Mouse (Mus musculus): ENCODE data around the gene Pced1a. TPM values are rescaled to one million over a fixed set of nuclear protein-coding genes. Genes with fewer than 3 reads are reported as not detected.

Pced1a gene
- 8.9 and 12.0 TPM in 2 replicates for polyA plus RNA-seq (2014; fragmentation: Nextera tagmentation; extraction: Ambion mirVana)

DNA sequence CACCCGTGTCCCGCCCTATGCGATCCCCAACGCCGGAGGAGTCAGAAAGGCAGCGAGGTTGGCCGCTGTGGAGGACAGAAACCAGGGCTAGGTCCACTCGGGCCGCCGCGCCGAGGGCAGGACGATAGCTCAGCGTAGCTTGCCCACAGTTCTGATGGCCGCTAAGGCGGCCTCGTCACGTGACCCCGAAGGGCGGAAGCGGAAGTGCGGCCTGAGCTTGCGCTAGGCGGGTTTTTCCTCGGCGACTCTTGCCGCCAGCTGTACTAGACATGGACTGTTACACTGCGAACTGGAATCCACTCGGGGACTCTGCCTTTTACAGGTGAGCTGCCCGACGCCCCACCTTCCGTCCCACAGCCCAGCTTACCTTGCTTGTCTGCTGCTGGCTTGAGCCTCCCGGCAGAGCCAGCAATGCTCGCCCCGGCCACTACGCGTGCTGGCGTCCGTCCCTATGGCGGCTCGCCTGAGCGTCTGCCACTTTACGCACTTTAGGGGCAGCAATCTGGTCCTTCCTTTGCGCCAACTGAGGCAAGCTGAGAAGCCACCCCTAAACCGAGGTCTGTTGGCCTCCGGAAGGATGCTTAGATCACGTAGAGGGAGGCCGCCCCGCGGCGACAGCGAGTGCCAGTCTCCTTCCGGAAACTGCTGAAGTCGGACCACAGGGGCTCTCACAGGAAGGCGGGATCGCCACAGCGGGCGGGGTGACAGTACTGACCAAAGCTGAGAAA, at the start of gene Pced1a, which contains the start of gene Vps16:
Gene Pced1a (minus strand): TSS at position 576 of the 728 bp plus-strand sequence.
Gene Vps16 (plus strand): TSS at position 214 of the 728 bp plus-strand sequence.
- under 1% methylated on average over 58 of the region's 58 CpGs for WGBS

DNA sequence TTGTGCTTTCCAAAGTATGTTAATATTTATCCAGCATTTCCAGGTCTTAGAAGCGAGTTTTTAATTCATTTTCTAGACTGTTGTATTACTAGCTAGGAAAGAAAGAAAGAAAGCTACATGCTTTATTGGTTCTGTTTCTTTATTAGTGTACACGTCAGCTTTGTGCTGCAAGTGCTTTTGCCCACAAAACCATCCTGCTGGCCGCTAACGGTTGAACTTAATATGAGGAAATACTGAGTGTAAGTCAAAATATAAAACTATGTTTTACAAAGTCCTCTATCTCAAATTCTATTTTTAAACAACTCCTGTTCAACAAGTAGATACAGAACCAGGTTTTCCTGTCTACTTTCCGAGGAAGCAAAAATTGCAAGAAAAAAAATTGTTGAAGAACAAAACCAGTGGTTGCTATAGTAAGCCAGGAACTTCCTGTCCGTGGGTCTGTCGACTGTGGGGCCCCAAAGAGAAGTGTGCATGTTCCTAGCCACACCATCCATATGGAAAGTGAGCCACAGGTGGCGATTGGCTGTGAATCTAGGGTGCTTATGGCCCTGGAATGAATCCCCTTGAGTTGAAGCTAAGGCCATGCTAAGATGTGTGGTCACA, 48.5 kb upstream of the Pced1a start:
- no peak overlapping the region for H3K9ac ChIP-seq (ENCODE audit: low read length)
- H3K9me3 ChIP-seq (replicated peaks; ENCODE audit: control insufficient read depth, low read length), result no peaks in the 10 kb centered on the region
- WGBS, result 77% methylated on average over 8 of the region's 8 CpGs
- DNase-seq (ENCODE audit: low spot score) (no peak), ATAC-seq (no peak)
- H3K27me3 ChIP-seq (replicated peaks; ENCODE audit: control insufficient read depth, insufficient read depth, low read length), result no peaks in the 10 kb centered on the region
- no peak overlapping the region for H3K4me2 ChIP-seq (ENCODE audit: low read length)
- H3K4me3 ChIP-seq (ENCODE audit: low read depth, low read length), result no peak overlapping the region
- no peaks in the 10 kb centered on the region for H3K36me3 ChIP-seq (ENCODE audit: control insufficient read depth, insufficient read depth, low read length)
- H3K27ac ChIP-seq (ENCODE audit: low read depth, low read length), result no peak overlapping the region
- peaks cover 27% of the 10 kb centered on the region for H3K4me1 ChIP-seq (ENCODE audit: control insufficient read depth, insufficient read depth, low read length)

More for the DNA sequence above, at the start of gene Pced1a, which contains the start of gene Vps16:
- Histone ChIP-seq H3K4me1 (ENCODE audit: control insufficient read depth, insufficient read depth, low read length) (peaks cover 10% of the 10 kb centered on the region), H3K36me3 (ENCODE audit: control insufficient read depth, insufficient read depth, low read length) (0 out of 2 replicates have a peak, but pooled peaks cover 3% of the 10 kb centered on the region), H3K4me3 (ENCODE audit: low read depth, low read length) (peak within 1 kb of the TSS; percentile 76), H3K27ac (ENCODE audit: low read depth, low read length) (peak within 1 kb of the TSS; percentile 89), H3K27me3 (replicated peaks; ENCODE audit: control insufficient read depth, insufficient read depth, low read length) (no peaks in the 10 kb centered on the region), H3K9me3 (replicated peaks; ENCODE audit: control insufficient read depth, low read length) (no peaks in the 10 kb centered on the region), H3K4me2 (ENCODE audit: low read length) (peak within 1 kb of the TSS; percentile 90), H3K9ac (ENCODE audit: low read length) (peak within 1 kb of the TSS; percentile 86)
- DNase-seq (ENCODE audit: low spot score), result peak; percentile 97
- ATAC-seq, result peak; percentile 97

DNA sequence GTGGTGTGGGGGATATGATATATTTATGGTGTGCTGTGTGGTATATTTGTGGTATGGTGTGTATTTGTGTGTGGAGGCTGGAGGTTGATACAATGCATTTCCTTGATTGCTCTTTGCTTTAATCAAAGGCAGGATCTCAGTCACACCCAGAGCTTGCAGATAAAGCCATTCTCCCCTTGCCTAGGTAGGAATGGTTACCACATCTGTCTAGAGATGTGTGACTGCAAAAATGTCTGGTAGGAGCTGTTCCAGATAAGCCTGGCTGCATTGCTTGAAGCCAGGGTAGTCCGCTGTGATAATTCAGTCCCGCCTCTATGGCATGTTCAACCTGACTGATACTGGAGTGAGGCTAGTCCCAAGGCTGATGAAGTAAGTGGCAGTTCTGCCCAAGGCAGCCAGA, 45.4 kb upstream of the Pced1a start:
- H3K4me1 ChIP-seq (ENCODE audit: control insufficient read depth, insufficient read depth, low read length), result peaks cover 23% of the 10 kb centered on the region
- H3K9me3 ChIP-seq (replicated peaks; ENCODE audit: control insufficient read depth, low read length), result no peaks in the 10 kb centered on the region
- no peaks in the 10 kb centered on the region for H3K36me3 ChIP-seq (ENCODE audit: control insufficient read depth, insufficient read depth, low read length)
- H3K27ac ChIP-seq (ENCODE audit: low read depth, low read length), result peak overlapping the region; percentile 78
- no peak overlapping the region for H3K4me3 ChIP-seq (ENCODE audit: low read depth, low read length)
- ATAC-seq, result peak; percentile 22; the same call in 1 of the 2 replicates
- no peak for DNase-seq (ENCODE audit: low spot score)
- H3K4me2 ChIP-seq (ENCODE audit: low read length), result no peak overlapping the region
- H3K27me3 ChIP-seq (replicated peaks; ENCODE audit: control insufficient read depth, insufficient read depth, low read length), result no peaks in the 10 kb centered on the region
- no peak overlapping the region for H3K9ac ChIP-seq (ENCODE audit: low read length)
- 52% methylated on average over 2 of the region's 2 CpGs for WGBS

DNA sequence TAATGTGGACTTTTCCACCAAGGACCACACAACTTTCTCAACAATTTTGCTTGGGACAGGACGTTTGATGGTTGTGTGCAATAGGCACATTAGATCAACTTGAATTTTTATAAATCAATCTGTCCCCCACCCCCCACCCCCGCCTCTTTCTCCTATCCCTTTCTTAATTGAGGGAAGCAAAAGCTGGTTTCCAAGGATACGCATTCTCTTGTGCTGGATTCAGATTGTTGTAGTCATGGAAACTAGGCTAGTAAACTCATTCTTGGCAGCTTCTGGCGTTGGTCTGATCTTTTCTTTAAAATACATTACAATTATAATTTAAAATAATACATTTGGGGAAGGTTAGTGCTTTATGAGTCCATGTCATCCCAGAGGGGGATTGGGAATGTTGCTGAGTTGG, 44.9 kb upstream of the Pced1a start:
- no peaks in the 10 kb centered on the region for H3K27me3 ChIP-seq (replicated peaks; ENCODE audit: control insufficient read depth, insufficient read depth, low read length)
- H3K4me1 ChIP-seq (ENCODE audit: control insufficient read depth, insufficient read depth, low read length), result peaks cover 23% of the 10 kb centered on the region
- H3K4me3 ChIP-seq (ENCODE audit: low read depth, low read length), result no peak overlapping the region
- 4% methylated on average over 4 of the region's 4 CpGs for WGBS
- H3K27ac ChIP-seq (ENCODE audit: low read depth, low read length), result peak overlapping the region; percentile 78; the same call in 1 of the 2 replicates
- H3K36me3 ChIP-seq (ENCODE audit: control insufficient read depth, insufficient read depth, low read length), result no peaks in the 10 kb centered on the region
- ATAC-seq (peak; percentile 81), DNase-seq (ENCODE audit: low spot score) (peak; percentile 91)
- 0 out of 2 replicates have a peak overlapping the region, but pooled peaks have one; percentile 20 for H3K4me2 ChIP-seq (ENCODE audit: low read length)
- H3K9ac ChIP-seq (ENCODE audit: low read length), result no peak overlapping the region
- no peaks in the 10 kb centered on the region for H3K9me3 ChIP-seq (replicated peaks; ENCODE audit: control insufficient read depth, low read length)

DNA sequence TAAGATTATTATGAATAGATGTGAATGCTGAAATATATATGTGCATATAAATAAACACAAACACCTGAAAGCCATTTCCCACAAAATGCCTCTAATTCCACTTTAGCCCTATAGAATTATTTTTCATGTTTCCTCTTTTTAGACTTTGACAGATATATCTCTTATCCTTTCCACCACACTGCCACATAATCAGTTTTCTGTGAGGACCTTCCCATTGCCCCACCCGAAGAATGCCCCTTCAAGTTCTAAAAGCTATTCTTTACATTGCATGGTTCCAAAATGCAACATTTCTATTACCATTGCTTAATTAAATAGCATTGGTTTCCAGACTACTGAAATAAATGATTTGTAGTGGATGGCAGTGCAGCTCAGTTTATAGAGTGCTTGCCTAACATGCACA, 41.9 kb upstream of the Pced1a start:
- Histone ChIP-seq H3K4me2 (ENCODE audit: low read length) (no peak overlapping the region), H3K4me3 (ENCODE audit: low read depth, low read length) (no peak overlapping the region), H3K27me3 (replicated peaks; ENCODE audit: control insufficient read depth, insufficient read depth, low read length) (no peaks in the 10 kb centered on the region), H3K27ac (ENCODE audit: low read depth, low read length) (no peak overlapping the region), H3K4me1 (ENCODE audit: control insufficient read depth, insufficient read depth, low read length) (peaks cover 23% of the 10 kb centered on the region), H3K9ac (ENCODE audit: low read length) (no peak overlapping the region), H3K9me3 (replicated peaks; ENCODE audit: control insufficient read depth, low read length) (no peaks in the 10 kb centered on the region), H3K36me3 (ENCODE audit: control insufficient read depth, insufficient read depth, low read length) (no peaks in the 10 kb centered on the region)
- WGBS, result 91% methylated on average over 1 of the region's 1 CpGs
- no peak for DNase-seq (ENCODE audit: low spot score)
- ATAC-seq, result no peak

DNA sequence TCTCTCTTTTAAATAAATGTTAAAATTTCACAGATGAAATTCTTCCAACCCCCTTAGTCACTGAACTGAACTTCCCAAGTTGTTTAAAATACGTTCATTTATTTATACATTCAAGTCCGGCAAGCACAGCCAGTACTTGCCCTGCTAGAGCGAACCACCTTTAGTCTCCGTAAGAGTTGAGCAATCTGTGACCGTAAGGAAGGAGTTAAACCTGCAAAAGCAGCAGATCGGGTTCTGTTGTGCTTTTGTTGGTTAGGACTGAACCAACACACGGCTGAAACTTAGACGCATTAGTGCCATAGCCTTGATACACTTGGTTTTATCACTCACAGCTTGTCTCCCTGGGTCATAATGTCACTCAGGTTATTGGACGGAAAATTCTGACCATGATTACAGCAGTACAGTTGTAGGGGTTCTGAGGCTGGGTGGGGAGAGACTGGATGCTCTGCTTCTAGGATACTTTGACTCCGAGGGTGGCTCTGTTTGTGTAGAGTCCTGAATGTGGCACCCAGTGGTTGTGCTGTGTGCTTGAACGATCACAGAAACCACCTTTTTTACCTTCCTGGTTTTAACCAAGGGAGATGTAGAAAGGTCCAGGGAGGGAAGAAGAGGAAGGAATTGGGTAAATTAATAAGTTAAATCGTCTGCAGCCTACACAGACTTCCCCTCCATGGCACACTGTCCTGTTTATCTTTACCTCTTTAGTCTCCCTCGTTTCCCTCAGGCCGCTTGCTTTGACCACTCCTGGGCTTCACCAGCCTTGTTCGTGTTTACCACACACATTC, 37.0 kb upstream of the Pced1a start:
- Histone ChIP-seq H3K27me3 (replicated peaks; ENCODE audit: control insufficient read depth, insufficient read depth, low read length) (no peaks in the 10 kb centered on the region), H3K9me3 (replicated peaks; ENCODE audit: control insufficient read depth, low read length) (no peaks in the 10 kb centered on the region), H3K36me3 (ENCODE audit: control insufficient read depth, insufficient read depth, low read length) (no peaks in the 10 kb centered on the region), H3K4me3 (ENCODE audit: low read depth, low read length) (no peak overlapping the region), H3K9ac (ENCODE audit: low read length) (no peak overlapping the region), H3K4me1 (ENCODE audit: control insufficient read depth, insufficient read depth, low read length) (no peaks in the 10 kb centered on the region), H3K27ac (ENCODE audit: low read depth, low read length) (no peak overlapping the region), H3K4me2 (ENCODE audit: low read length) (no peak overlapping the region)
- DNase-seq (ENCODE audit: low spot score) (no peak), ATAC-seq (no peak)
- 74% methylated on average over 15 of the region's 15 CpGs for WGBS

DNA sequence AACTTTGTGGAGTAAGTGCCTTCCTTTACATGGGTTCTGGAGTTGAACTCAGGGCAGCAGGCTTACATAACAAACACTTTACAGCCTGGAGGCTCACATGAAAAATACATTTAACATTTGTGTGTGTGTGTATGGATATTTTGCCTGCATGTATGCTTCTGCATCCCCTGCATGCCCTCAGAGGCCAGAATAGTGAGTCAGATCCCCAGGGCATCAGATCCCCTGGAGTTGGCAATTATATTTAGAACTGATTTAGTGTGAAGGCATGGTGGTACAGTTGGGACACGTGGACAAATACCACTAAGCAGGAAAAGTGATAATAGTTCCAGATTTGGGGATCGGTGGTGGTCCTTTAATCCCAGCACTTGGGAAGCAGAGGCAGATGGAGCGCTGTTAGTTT, 35.1 kb upstream of the Pced1a start:
- no peaks in the 10 kb centered on the region for H3K9me3 ChIP-seq (replicated peaks; ENCODE audit: control insufficient read depth, low read length)
- DNase-seq (ENCODE audit: low spot score), result no peak
- H3K27me3 ChIP-seq (replicated peaks; ENCODE audit: control insufficient read depth, insufficient read depth, low read length), result no peaks in the 10 kb centered on the region
- H3K4me3 ChIP-seq (ENCODE audit: low read depth, low read length), result no peak overlapping the region
- H3K9ac ChIP-seq (ENCODE audit: low read length), result no peak overlapping the region
- H3K36me3 ChIP-seq (ENCODE audit: control insufficient read depth, insufficient read depth, low read length), result no peaks in the 10 kb centered on the region
- 86% methylated on average over 3 of the region's 3 CpGs for WGBS
- H3K27ac ChIP-seq (ENCODE audit: low read depth, low read length), result no peak overlapping the region
- no peak overlapping the region for H3K4me2 ChIP-seq (ENCODE audit: low read length)
- no peak for ATAC-seq
- no peaks in the 10 kb centered on the region for H3K4me1 ChIP-seq (ENCODE audit: control insufficient read depth, insufficient read depth, low read length)

DNA sequence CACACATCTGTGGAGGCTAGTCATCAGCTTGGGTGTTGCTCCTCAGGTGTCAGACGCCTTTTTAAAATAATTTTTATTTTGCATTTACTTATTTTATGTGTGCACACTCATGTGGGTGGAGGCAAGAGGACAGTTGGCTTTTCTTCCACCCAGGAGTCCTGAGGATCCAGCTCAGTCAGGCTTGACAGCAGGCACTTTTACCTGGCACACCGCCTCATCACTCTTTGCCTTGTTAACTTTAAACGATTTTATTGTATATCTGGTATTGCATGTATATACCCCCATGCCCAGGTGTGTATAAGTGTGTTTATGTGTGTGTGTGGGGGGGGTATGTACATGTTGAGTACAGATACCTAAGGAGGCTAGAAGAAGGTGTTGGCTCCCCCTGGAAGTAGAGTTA, 33.4 kb upstream of the Pced1a start:
- no peaks in the 10 kb centered on the region for H3K36me3 ChIP-seq (ENCODE audit: control insufficient read depth, insufficient read depth, low read length)
- no peaks in the 10 kb centered on the region for H3K4me1 ChIP-seq (ENCODE audit: control insufficient read depth, insufficient read depth, low read length)
- H3K4me2 ChIP-seq (ENCODE audit: low read length), result no peak overlapping the region
- DNase-seq (ENCODE audit: low spot score) (no peak), ATAC-seq (no peak)
- no peak overlapping the region for H3K27ac ChIP-seq (ENCODE audit: low read depth, low read length)
- no peak overlapping the region for H3K9ac ChIP-seq (ENCODE audit: low read length)
- no peaks in the 10 kb centered on the region for H3K27me3 ChIP-seq (replicated peaks; ENCODE audit: control insufficient read depth, insufficient read depth, low read length)
- 89% methylated on average over 3 of the region's 3 CpGs for WGBS
- no peak overlapping the region for H3K4me3 ChIP-seq (ENCODE audit: low read depth, low read length)
- no peaks in the 10 kb centered on the region for H3K9me3 ChIP-seq (replicated peaks; ENCODE audit: control insufficient read depth, low read length)
